Comparison of ENCODE assay signal across 18 mouse cellular contexts in the genomic region with DNA sequence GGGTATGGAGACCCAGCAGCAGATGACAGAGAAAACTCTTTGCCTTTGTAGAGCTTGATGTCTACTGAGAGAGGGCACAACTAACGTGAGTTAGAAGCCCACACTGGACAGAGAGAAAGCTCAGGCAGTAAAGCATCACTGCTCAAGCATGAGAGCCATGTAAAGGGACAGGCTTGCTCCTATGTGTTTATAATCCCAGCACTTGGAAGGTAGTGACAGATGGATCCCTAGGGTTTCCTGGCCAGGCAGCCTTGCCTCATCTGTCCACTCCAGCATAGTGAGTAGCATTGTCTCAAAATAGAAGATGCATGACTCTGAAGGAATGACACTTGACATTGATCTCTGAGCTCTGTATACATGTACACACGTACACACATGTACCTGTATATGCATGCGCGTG. TPM values are rescaled to one million over a fixed set of nuclear protein-coding genes. Genes with fewer than 3 reads are reported as not detected.
DNase-seq lines count a peak whose midpoint lies in the region; ATAC-seq lines count a peak whose summit lies in the region.
"Had no signal": no experiment of that assay in that cellular context is flagged by ENCODE, and none has a peak within 500 bp of the region (broad histone marks: within the 10 kb centered on the region; RNA-seq: fewer than 3 reads in every experiment).

No protein-coding gene starts in this region.

- 0 out of 2 replicates have a peak, but pooled peaks cover 4% of the 10 kb centered on the region for H3K4me1 ChIP-seq in hindbrain, embryonic 14.5 days (replicated peaks; ENCODE audit: control insufficient read depth, insufficient read depth, low read length)
- H3K4me1 ChIP-seq in hindbrain, embryonic 10.5 days (replicated peaks), result peaks cover 6% of the 10 kb centered on the region
- H3K4me1 ChIP-seq in heart, embryonic 12.5 days (replicated peaks), result no peaks in the 10 kb centered on the region

- ATAC-seq in hindbrain, embryonic 14.5 days (ENCODE audit: low FRiP score), result peak; percentile 21; the same call in 1 of the 2 replicates
- ATAC-seq in cerebellum, adult (ENCODE audit: insufficient number of reproducible peaks, low FRiP score, low TSS enrichment), result peak; percentile 77
- ATAC-seq in heart, embryonic 12.5 days (ENCODE audit: insufficient number of reproducible peaks, low FRiP score), result no peak
- ATAC-seq: intestine, postnatal 0 days had no signal

- H3K9me3 ChIP-seq in hindbrain, embryonic 14.5 days (ENCODE audit: control insufficient read depth, low read length), result 0 out of 2 replicates have a peak, but pooled peaks cover 5% of the 10 kb centered on the region
- H3K9me3 ChIP-seq in hindbrain, embryonic 10.5 days, result no peaks in the 10 kb centered on the region
- H3K9me3 ChIP-seq in heart, embryonic 12.5 days (replicated peaks), result 0 out of 2 replicates have a peak, but pooled peaks cover 3% of the 10 kb centered on the region
- H3K9me3 ChIP-seq: heart, embryonic 13.5 days; midbrain, embryonic 12.5 days; neural tube, embryonic 15.5 days had no signal

- no peak overlapping the region for H3K4me3 ChIP-seq in hindbrain, embryonic 14.5 days (replicated peaks; ENCODE audit: low read length)
- no peak overlapping the region for H3K4me3 ChIP-seq in hindbrain, embryonic 10.5 days
- H3K4me3 ChIP-seq in heart, embryonic 12.5 days, result no peak overlapping the region
- H3K4me3 ChIP-seq: heart, embryonic 13.5 days; midbrain, embryonic 12.5 days; neural tube, embryonic 15.5 days had no signal

- H3K4me2 ChIP-seq in hindbrain, embryonic 14.5 days (replicated peaks), result no peak overlapping the region
- H3K4me2 ChIP-seq in heart, embryonic 12.5 days, result no peak overlapping the region
- H3K4me2 ChIP-seq: heart, embryonic 13.5 days; lung, embryonic 14.5 days; midbrain, embryonic 12.5 days; neural tube, embryonic 15.5 days had no signal

- H3K9ac ChIP-seq in hindbrain, embryonic 14.5 days, result no peak overlapping the region
- H3K9ac ChIP-seq in heart, embryonic 12.5 days, result no peak overlapping the region
- H3K9ac ChIP-seq: heart, embryonic 13.5 days; lung, embryonic 14.5 days; midbrain, embryonic 12.5 days; neural tube, embryonic 15.5 days had no signal

- WGBS in hindbrain, embryonic 14.5 days, result 85% methylated on average over 4 of the region's 4 CpGs
- 86% methylated on average over 4 of the region's 4 CpGs for WGBS in hindbrain, embryonic 10.5 days
- 84% methylated on average over 4 of the region's 4 CpGs for WGBS in heart, embryonic 12.5 days

- no peak overlapping the region for H3K27ac ChIP-seq in hindbrain, embryonic 14.5 days
- H3K27ac ChIP-seq in hindbrain, embryonic 10.5 days, result no peak overlapping the region
- no peak overlapping the region for H3K27ac ChIP-seq in heart, embryonic 12.5 days (ENCODE audit: poor library complexity, severe bottlenecking)
- H3K27ac ChIP-seq: heart, embryonic 13.5 days; macrophage; midbrain, embryonic 12.5 days; neural tube, embryonic 15.5 days had no signal

- no peaks in the 10 kb centered on the region for H3K36me3 ChIP-seq in hindbrain, embryonic 14.5 days (replicated peaks; ENCODE audit: control insufficient read depth, insufficient read depth)
- no peaks in the 10 kb centered on the region for H3K36me3 ChIP-seq in hindbrain, embryonic 10.5 days
- H3K36me3 ChIP-seq in heart, embryonic 12.5 days, result no peaks in the 10 kb centered on the region
- H3K36me3 ChIP-seq: heart, embryonic 13.5 days; midbrain, embryonic 12.5 days; neural tube, embryonic 15.5 days had no signal

- no peak for DNase-seq in hindbrain, embryonic 14.5 days (ENCODE audit: low spot score)
- no peak for DNase-seq in hindbrain, embryonic 10.5 days (ENCODE audit: low spot score)
- peak; percentile 94 for DNase-seq in brain, adult 2 months (ENCODE audit: low read depth, low spot score)
- peak; percentile 78 to 80 for DNase-seq in cerebellum, postnatal 10 days
- no peak for DNase-seq in neural tube, embryonic 10.5 days (ENCODE audit: extremely low spot score, low spot score)
- DNase-seq in thymus, postnatal 14 days, result no peak
- DNase-seq: adrenal gland, postnatal 36 days; gastrocnemius, postnatal 25 days; heart, postnatal 4 days; kidney, postnatal 14 days; lung, embryonic 14.5 days had no signal

- H3K27me3 ChIP-seq in hindbrain, embryonic 14.5 days (ENCODE audit: control insufficient read depth, insufficient read depth, low read length), result no peaks in the 10 kb centered on the region
- H3K27me3 ChIP-seq in hindbrain, embryonic 10.5 days (ENCODE audit: insufficient read depth, poor library complexity, severe bottlenecking), result no peaks in the 10 kb centered on the region
- no peaks in the 10 kb centered on the region for H3K27me3 ChIP-seq in heart, embryonic 12.5 days (replicated peaks)
- H3K27me3 ChIP-seq: heart, embryonic 13.5 days; midbrain, embryonic 12.5 days; neural tube, embryonic 15.5 days had no signal

RNA-seq across cellular contexts. Expression of a gene that starts 55.9 kb away (rescaled TPM):
- polyA plus RNA-seq in hindbrain, embryonic 14.5 days (2014; fragmentation: Nextera tagmentation; extraction: Ambion mirVana), result 3.0 and 3.8 TPM in 2 replicates
- 7.3 and 10.5 TPM in 2 replicates for polyA plus RNA-seq in hindbrain, embryonic 10.5 days (2016; fragmentation: Nextera tagmentation; extraction: Ambion mirVana)
- 7.0 and 7.9 TPM in 2 replicates for polyA plus RNA-seq in heart, embryonic 12.5 days (2016; fragmentation: Nextera tagmentation; extraction: Ambion mirVana)

Comparison
In these comparisons a context has a peak if more than half of its experiments do, and no peak if none do; other contexts are left out.
1. DNase-seq: peak in brain, adult 2 months (single experiment) and cerebellum, postnatal 10 days (2 of 2); none in hindbrain, embryonic 14.5 days (single experiment), hindbrain, embryonic 10.5 days (single experiment), neural tube, embryonic 10.5 days (single experiment) and thymus, postnatal 14 days (single experiment).